Mouse (Mus musculus): ENCODE data around the gene Cd300a. TPM values are rescaled to one million over a fixed set of nuclear protein-coding genes. Genes with fewer than 3 reads are reported as not detected.

Cd300a gene
- polyA plus RNA-seq, 1 experiment from 2014 or later, result 1.8 TPM

GRCm38 (mm10) chr11:114867361-114868235 is 22.2 kb upstream of the Cd300a start:
- H3K9ac ChIP-seq, result peak overlapping the region; percentile 15
- WGBS, result 33% methylated on average over 11 of the region's 11 CpGs
- ATAC-seq (replicated peaks; ENCODE audit: low FRiP score), result peak; percentile 56
- H3K4me3 ChIP-seq (replicated peaks), result no peak overlapping the region
- no peaks in the 10 kb centered on the region for H3K27me3 ChIP-seq
- H3K4me2 ChIP-seq, result peak overlapping the region; percentile 42
- H3K27ac ChIP-seq, result peak overlapping the region; percentile 90
- H3K4me1 ChIP-seq, result peaks cover 52% of the 10 kb centered on the region
- H3K36me3 ChIP-seq, result peaks cover 71% of the 10 kb centered on the region
- H3K9me3 ChIP-seq (replicated peaks), result no peaks in the 10 kb centered on the region

GRCm38 (mm10) chr11:114868280-114868679 is 21.6 kb upstream of the Cd300a start:
- 86% methylated on average over 12 of the region's 12 CpGs for WGBS
- no peaks in the 10 kb centered on the region for H3K9me3 ChIP-seq (replicated peaks)
- no peak overlapping the region for H3K4me3 ChIP-seq (replicated peaks)
- no peak overlapping the region for H3K4me2 ChIP-seq
- peaks cover 70% of the 10 kb centered on the region for H3K36me3 ChIP-seq
- peaks cover 59% of the 10 kb centered on the region for H3K4me1 ChIP-seq
- no peak overlapping the region for H3K9ac ChIP-seq
- no peak for ATAC-seq (replicated peaks; ENCODE audit: low FRiP score)
- no peaks in the 10 kb centered on the region for H3K27me3 ChIP-seq
- H3K27ac ChIP-seq, result no peak overlapping the region

- Histone ChIP-seq H3K4me2 (no peak overlapping the region), H3K27me3 (no peaks in the 10 kb centered on the region), H3K4me3 (replicated peaks) (no peak overlapping the region), H3K4me1 (peaks cover 69% of the 10 kb centered on the region), H3K27ac (no peak overlapping the region), H3K36me3 (peaks cover 55% of the 10 kb centered on the region), H3K9ac (no peak overlapping the region), H3K9me3 (replicated peaks) (no peaks in the 10 kb centered on the region)
- WGBS, result 93% methylated on average over 1 of the region's 1 CpGs
- no peak for ATAC-seq (replicated peaks; ENCODE audit: low FRiP score)
Measured at GRCm38 (mm10) chr11:114869787-114870186, 20.1 kb upstream of the Cd300a start.

GRCm38 (mm10) chr11:114871540-114871939 is 18.3 kb upstream of the Cd300a start:
- ATAC-seq (replicated peaks; ENCODE audit: low FRiP score), result no peak
- no peak overlapping the region for H3K9ac ChIP-seq
- no peaks in the 10 kb centered on the region for H3K9me3 ChIP-seq (replicated peaks)
- H3K4me2 ChIP-seq, result no peak overlapping the region
- H3K27me3 ChIP-seq, result no peaks in the 10 kb centered on the region
- H3K36me3 ChIP-seq, result peaks cover 43% of the 10 kb centered on the region
- H3K4me3 ChIP-seq (replicated peaks), result no peak overlapping the region
- H3K27ac ChIP-seq, result 0 out of 2 replicates have a peak overlapping the region, but pooled peaks have one; percentile 25
- H3K4me1 ChIP-seq, result peaks cover 69% of the 10 kb centered on the region
- 86% methylated on average over 2 of the region's 2 CpGs for WGBS

- Histone ChIP-seq H3K4me3 (replicated peaks) (no peak overlapping the region), H3K36me3 (peaks cover 38% of the 10 kb centered on the region), H3K4me2 (no peak overlapping the region), H3K4me1 (peaks cover 67% of the 10 kb centered on the region), H3K9me3 (replicated peaks) (no peaks in the 10 kb centered on the region), H3K27me3 (no peaks in the 10 kb centered on the region), H3K27ac (peak overlapping the region; percentile 82), H3K9ac (no peak overlapping the region)
- ATAC-seq (replicated peaks; ENCODE audit: low FRiP score), result no peak
- WGBS, result 17% methylated on average over 6 of the region's 6 CpGs
Measured at GRCm38 (mm10) chr11:114873022-114873817, 16.6 kb upstream of the Cd300a start.

- Histone ChIP-seq H3K27me3 (no peaks in the 10 kb centered on the region), H3K4me3 (replicated peaks) (no peak overlapping the region), H3K4me2 (no peak overlapping the region), H3K9me3 (replicated peaks) (no peaks in the 10 kb centered on the region), H3K27ac (peak overlapping the region; percentile 82), H3K9ac (no peak overlapping the region), H3K36me3 (peaks cover 26% of the 10 kb centered on the region), H3K4me1 (peaks cover 61% of the 10 kb centered on the region)
- 0 out of 2 replicates have a peak, but pooled peaks have one; percentile 5 for ATAC-seq (replicated peaks; ENCODE audit: low FRiP score)
- 48% methylated on average over 9 of the region's 9 CpGs for WGBS
Measured at GRCm38 (mm10) chr11:114874226-114875145, 15.4 kb upstream of the Cd300a start.

GRCm38 (mm10) chr11:114875301-114875801 is 14.5 kb upstream of the Cd300a start:
- ATAC-seq (replicated peaks; ENCODE audit: low FRiP score), result peak; percentile 61
- peaks cover 61% of the 10 kb centered on the region for H3K4me1 ChIP-seq
- no peaks in the 10 kb centered on the region for H3K27me3 ChIP-seq
- H3K4me3 ChIP-seq (replicated peaks), result no peak overlapping the region
- H3K27ac ChIP-seq, result peak overlapping the region; percentile 82
- WGBS, result 2% methylated on average over 9 of the region's 9 CpGs
- peaks cover 17% of the 10 kb centered on the region for H3K36me3 ChIP-seq
- H3K9ac ChIP-seq, result no peak overlapping the region
- H3K4me2 ChIP-seq, result peak overlapping the region; percentile 20; the same call in 1 of the 2 replicates
- no peaks in the 10 kb centered on the region for H3K9me3 ChIP-seq (replicated peaks)

- ATAC-seq (replicated peaks; ENCODE audit: low FRiP score), result peak; percentile 41; the same call in 1 of the 2 replicates
- WGBS, result 26% methylated on average over 7 of the region's 7 CpGs
Measured at GRCm38 (mm10) chr11:114876176-114876575, 13.7 kb upstream of the Cd300a start.

GRCm38 (mm10) chr11:114876621-114877020 is 13.2 kb upstream of the Cd300a start:
- H3K9ac ChIP-seq, result no peak overlapping the region
- H3K27me3 ChIP-seq, result no peaks in the 10 kb centered on the region
- no peak for ATAC-seq (replicated peaks; ENCODE audit: low FRiP score)
- no peaks in the 10 kb centered on the region for H3K9me3 ChIP-seq (replicated peaks)
- WGBS, result 16% methylated on average over 2 of the region's 2 CpGs
- no peak overlapping the region for H3K4me2 ChIP-seq
- no peak overlapping the region for H3K4me3 ChIP-seq (replicated peaks)
- H3K36me3 ChIP-seq, result peaks cover 4% of the 10 kb centered on the region
- peaks cover 61% of the 10 kb centered on the region for H3K4me1 ChIP-seq
- H3K27ac ChIP-seq, result peak overlapping the region; percentile 82

More at GRCm38 (mm10) chr11:114876176-114876575, 13.7 kb upstream of the Cd300a start:
- H3K27me3 ChIP-seq, result no peaks in the 10 kb centered on the region
- H3K27ac ChIP-seq, result peak overlapping the region; percentile 82
- H3K4me3 ChIP-seq (replicated peaks), result no peak overlapping the region
- no peaks in the 10 kb centered on the region for H3K9me3 ChIP-seq (replicated peaks)
- H3K4me2 ChIP-seq, result 0 out of 2 replicates have a peak overlapping the region, but pooled peaks have one; percentile 20
- H3K4me1 ChIP-seq, result peaks cover 61% of the 10 kb centered on the region
- H3K9ac ChIP-seq, result no peak overlapping the region
- H3K36me3 ChIP-seq, result peaks cover 9% of the 10 kb centered on the region

GRCm38 (mm10) chr11:114877145-114877544 is 12.7 kb upstream of the Cd300a start:
- ATAC-seq (replicated peaks; ENCODE audit: low FRiP score), result no peak
- Histone ChIP-seq H3K4me3 (replicated peaks) (no peak overlapping the region), H3K4me1 (peaks cover 57% of the 10 kb centered on the region), H3K36me3 (no peaks in the 10 kb centered on the region), H3K27ac (peak overlapping the region; percentile 82), H3K27me3 (no peaks in the 10 kb centered on the region), H3K4me2 (no peak overlapping the region), H3K9ac (no peak overlapping the region), H3K9me3 (replicated peaks) (no peaks in the 10 kb centered on the region)
- WGBS, result 39% methylated on average over 3 of the region's 3 CpGs

- Histone ChIP-seq H3K27ac (no peak overlapping the region), H3K9ac (no peak overlapping the region), H3K36me3 (no peaks in the 10 kb centered on the region), H3K9me3 (replicated peaks) (no peaks in the 10 kb centered on the region), H3K27me3 (no peaks in the 10 kb centered on the region), H3K4me2 (no peak overlapping the region), H3K4me3 (replicated peaks) (no peak overlapping the region), H3K4me1 (peaks cover 33% of the 10 kb centered on the region)
- 71% methylated on average over 2 of the region's 2 CpGs for WGBS
- no peak for ATAC-seq (replicated peaks; ENCODE audit: low FRiP score)
Measured at GRCm38 (mm10) chr11:114879666-114880065, 10.2 kb upstream of the Cd300a start.
